Mouse (Mus musculus) gastrocnemius, adult 18-20 months (tissue): ENCODE measurements around the gene Med13. TPM values are rescaled to one million over a fixed set of nuclear protein-coding genes. Genes with fewer than 3 reads are reported as not detected.
"Not testable (repeated sequence)": the region's sequence is repeated elsewhere in the genome, so short reads cannot be mapped to it uniquely, and the experiment has no call there.

Source experiments
- DNase-seq: peaks from one replicate; pipeline ENCODE4 v3.0.0; 2021; ENCODE audit warnings: low spot score
- total RNA-seq, 2 experiments: library from RNA; stranded (reverse); gene quantifications; 2 replicates each; pipeline ENCODE4 v1.2.3; 2021

Med13 gene
- total RNA-seq, 2 experiments from 2014 or later = 34.1 to 36.1 TPM

DNA sequence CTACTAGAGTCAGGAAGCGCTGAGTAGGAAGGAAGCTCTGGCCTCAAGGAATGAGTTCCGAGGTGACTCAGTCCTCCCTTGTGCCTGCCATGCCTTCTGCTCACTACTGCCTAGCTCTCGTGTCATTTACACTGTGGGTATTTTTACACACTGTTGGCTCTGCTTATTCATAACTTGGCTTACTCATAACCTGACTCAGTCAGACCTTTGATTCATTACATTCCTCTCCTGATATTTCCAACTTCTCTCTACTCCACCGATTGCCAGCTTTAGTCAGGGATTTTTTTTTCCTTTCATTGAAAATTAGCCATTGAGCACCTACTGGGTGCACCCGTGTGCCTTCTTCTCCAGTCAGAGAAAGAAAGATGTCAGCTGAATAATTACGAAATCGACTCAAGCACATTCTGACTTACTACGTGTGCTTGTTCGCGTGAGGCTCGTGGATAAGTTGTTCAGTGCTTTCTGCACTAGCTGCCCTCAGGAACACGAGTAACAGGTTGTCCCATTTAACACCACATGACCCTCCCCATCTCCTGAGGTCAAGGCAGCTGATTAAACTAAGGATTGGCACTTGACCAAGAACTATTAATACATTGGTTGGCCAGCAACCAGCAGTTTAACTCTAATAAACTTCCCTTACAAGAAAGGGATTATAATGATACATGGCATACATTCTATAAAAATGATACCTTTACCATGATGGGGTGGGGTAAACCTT is 23.3 kb upstream of the Med13 start:
- DNase-seq = no peak

DNA sequence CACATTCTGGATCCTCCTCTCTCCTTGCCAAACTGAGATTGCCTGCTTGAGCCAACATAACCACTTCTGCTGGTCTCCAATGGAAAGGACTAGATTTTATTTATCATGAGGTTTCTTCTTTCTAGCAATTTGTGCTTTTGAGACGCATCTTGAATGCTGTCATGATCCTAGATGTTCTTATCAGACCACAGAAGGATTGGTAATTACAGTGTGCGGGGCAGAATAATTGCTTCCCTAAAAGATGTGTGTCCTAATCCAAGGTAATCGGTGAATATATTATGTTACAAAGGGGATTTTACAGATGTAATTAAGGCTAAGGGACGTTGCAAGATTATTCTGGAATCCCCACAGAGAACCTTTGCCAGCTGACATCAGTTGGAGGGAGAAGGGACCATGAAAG is 21.6 kb upstream of the Med13 start:
- no peak for DNase-seq

DNA sequence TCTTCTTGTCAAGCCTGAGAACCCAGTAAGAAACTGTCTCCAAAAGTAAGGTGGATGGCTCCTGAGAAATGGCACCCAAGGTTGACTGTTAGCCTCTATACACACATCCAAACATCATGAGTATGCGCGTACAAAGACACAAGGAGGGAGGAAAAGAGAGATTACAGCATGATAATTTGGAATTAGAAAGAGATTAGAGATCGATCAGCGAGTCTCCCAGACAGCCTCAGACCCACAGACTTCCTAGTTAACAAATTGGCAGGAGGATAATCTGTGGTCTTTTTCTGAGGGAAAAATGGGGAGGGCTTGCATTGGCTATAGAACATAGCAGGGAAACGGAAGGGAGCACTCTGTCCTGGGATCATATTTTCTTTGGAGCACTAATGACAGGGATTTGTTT is 20.4 kb upstream of the Med13 start:
- DNase-seq = no peak

GRCm38 (mm10) chr11:86376707-86377106 is 19.3 kb upstream of the Med13 start:
- no peak for DNase-seq

DNA sequence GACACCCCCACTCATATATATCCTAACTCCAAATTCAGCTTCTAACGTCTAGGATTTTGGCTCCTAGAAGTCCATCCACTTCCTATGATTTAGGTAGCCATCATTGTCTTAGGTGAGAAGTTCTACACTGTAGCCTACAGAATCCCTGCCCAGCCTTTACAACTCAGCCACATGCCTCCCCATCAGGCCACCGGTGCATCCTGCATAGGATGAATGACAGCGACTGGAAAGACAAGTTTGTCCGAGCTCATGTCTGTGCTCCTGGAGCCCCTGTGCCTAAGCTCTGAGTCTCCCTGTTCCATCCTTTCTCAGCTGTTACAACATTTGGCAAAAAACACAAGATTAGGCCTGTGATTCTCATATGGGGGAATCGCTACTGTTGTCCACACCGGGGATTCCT is 17.7 kb upstream of the Med13 start:
- no peak for DNase-seq

DNA sequence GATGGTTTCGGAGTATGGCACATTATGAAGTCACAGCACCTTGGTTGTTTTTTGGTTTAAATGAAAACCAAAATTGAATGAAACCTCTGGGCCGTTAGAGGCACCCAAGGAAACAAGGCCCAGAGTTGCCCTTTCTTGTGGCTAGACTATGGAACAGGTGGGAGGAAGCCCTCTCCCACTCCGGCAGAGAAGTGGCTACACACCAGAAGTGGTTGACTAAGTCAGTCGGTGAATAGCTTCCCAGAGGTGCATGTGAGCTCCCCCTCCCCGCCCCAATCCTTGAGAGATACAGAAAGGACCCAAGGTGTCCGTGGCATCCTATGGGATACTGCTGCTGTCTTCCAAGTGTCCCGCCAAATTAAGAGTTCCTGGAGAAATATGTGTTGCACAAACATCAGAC is 13.9 kb upstream of the Med13 start:
- no peak for DNase-seq

- DNase-seq = no peak
These were observed 12.5 kb upstream of the Med13 start for GRCm38 (mm10) chr11:86369860-86370259.

DNA sequence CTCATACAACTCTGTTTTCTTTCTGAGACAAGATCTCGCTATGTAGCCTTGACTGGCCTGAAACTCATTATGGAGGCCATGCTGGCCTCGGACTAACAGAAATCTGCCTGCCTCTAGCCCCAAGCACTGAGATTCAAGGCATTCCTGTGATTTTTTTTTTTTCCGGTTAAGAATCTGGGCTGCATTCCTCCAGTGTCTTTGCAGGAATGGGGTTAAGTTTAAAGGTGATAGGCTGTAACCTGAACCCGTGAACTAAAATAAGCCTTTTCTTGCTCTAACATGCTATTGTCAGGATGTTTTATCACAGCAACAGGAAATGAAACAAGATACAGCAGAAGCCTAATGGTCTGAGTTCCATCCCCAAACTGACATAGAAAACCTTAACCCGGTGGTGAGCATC is 11.6 kb upstream of the Med13 start:
- no peak for DNase-seq

DNA sequence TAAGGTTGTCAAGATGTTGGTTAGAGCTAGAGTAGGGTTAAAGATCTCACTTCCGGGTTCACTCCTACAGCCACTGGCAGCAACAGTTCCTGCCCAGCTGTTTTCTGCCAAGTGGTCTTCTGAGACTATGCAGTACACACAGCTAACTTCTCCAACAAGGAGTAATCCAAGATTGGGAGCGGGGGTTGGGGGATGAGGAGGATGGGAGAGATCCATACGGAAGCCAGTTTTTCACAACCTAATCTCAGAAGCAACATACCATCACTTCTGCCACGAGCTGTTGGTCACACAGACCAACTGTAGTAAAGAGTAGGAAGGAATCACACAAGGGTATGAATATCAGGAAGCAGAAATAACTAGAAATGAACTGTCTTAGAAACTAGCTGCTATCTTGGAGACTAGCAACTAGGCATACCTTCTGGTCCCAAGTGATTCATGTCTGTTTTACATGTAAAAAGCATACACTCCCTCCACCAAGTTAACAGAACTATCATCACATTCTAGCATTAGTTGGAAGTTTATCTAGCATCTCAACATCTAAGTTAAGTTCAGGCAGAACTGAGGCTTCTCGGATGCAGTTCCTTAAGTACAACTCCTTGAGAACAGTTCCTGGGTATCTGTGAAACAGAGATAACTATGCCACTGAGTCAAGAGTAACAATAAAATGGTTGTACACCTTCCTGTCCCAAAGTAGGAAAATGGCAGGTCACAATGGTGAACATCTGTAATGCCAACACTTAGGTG is 7.5 kb upstream of the Med13 start:
- DNase-seq = no peak

DNA sequence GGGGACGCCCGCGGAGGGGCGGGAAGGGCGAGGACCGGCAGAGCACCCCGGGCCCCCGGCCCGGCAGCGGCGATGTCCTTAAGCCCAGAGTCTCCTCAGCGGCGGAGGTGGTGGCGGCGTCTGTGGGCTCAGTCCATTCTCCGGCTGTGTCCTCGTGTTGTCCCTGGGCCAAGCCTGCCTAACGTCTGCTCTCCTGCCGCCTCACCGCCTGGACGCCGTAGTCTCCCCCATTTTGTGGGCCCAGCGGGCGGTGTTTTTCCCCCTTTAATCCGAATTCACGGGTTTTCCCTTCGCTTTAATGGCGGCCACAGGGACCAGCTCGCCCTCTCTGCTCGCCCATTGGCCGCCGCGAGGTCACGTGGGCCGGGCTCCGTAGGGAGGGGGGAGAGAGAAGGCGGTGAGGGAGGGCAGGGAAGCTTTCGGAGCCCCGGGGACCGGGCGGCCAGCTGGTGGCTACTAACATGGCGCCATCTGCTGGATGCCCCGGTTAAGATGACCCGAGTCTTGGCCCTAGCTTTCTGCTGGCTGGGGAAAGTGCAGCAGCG is 654 bp upstream of the Med13 start:
- DNase-seq = peak; percentile 100

GRCm38 (mm10) chr11:86356007-86356853 is 1.2 kb downstream of the Med13 start:
- DNase-seq = no peak

DNA sequence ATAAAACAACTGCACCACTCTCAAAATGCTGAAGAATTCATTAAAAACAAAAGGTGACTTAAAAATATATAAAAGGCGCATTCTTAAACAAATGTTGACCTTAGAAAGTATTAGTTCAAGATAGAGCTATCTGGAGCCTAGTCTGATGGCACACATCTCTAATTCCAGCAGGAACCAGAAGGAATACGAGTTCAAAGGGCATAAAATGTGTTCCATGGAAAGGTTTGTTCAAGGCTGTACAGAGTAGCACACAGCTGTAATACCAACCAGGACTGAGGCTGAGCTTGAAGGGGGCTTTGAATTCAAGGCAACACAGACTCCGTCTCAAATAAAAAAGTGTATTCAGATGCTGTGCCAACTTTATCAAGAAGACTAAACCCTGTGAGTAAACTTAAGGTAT is 3.8 kb downstream of the Med13 start:
- no peak for DNase-seq

GRCm38 (mm10) chr11:86351766-86352315 is 5.6 kb downstream of the Med13 start:
- DNase-seq = no peak

DNA sequence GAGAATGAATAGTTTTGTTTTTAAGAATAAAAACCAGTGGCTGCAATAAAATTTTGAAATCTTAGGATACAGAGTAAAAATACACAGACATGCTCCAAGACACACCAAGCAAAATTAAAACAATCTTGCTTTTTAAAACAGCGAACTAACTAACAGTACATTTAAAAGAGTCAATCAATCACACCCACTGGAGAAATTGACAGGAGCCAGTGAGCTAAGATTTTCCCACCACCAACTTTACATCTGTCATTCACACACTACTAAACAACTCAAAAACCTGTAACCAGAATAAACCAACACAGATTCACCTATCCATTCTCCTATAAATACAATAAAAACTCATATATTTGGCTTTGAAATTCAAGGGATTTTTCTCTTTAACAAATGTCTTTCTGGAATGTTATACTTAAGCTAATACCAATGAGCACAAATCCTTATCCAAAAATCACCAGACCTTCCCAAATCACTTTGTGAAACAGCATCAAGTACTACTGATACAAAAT is 6.7 kb downstream of the Med13 start:
- DNase-seq = no peak

DNA sequence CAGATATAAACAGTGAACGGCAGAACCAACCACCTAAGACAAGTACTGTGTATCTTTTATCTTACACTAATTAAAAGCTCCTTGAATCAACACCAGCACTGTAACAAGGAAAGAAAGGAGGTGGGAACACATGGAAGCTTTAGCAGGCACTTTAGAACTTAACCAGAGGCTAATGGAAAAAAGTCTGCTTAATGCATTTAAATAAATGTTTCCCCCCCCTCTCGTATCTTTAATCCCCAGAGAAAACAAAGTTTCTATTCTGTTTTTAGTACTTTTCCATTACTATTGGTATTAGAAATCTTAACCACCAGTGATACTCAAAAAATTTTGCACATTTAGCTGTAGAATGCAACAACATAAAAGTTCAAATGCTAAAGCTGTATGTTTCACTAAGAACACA is 8.1 kb downstream of the Med13 start:
- DNase-seq = no peak

DNA sequence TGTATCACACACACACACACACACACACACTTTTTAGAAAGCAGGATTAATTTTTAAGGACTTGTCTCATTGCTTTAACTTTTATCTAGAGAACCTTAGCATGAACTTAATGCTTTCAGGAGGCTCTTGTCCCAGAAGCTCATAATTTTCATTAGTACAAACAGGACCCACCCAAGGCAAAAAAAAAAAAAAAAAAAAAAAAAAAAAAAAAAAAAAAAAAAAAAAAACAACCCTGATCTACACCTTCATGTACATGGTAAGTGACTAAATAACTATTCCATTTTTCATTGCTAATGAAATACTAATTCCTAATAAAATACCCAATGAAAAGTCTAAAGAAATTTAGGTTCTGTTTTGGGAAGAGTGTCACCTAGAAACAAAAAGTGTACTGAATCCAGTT is 8.5 kb downstream of the Med13 start:
- no peak for DNase-seq

DNA sequence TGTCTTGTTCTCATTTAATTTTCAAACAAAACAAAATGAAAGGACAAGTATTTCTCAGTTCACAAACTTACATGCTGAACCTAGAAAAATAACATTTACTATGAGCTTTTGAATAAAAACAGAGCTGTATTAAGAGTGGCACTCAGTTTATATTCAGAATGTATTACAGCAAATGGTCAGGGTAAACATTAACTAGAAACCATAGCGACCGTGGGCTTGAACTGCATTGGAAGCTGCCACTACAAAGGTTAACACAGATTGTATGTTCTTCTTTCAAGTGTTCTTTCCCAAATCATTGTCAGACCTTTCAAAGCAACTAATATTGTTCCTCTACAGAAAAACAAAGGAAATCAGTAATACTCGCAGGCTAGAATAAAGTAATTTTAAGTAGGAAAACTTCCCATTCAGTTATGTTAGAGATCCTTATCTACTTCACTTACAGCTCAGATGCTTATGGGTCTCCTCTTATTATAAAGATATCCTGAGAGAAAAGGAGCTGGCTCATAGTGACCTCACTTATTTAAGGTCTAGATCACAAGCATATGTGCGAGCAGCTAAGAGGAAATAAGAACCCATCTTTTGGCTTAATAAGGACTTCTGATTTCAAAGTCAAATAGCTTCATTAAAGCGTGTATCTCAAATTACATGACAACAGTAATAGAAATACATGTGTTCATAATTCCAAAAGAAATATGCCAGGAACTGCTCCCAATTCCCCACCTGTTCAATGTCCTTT is 9.8 kb downstream of the Med13 start:
- DNase-seq = no peak

DNA sequence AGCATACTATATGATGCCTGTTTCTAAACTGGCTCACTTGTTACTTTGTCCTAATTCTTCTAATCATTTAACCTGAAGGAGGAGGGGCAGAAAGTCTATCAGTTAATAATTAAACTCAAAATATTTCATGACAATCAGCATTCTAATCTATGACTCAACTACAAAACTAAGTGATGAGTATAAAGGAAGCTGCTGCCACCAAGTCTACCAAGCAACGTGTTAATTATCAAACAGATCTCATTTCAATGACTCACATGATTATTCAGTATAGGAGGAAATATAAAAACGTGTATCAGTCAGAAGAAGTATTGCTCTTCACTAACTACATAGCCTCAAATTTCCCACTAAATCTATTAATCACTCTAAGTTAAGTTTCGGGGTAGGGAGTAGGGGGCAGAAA is 10.9 kb downstream of the Med13 start:
- DNase-seq = no peak

DNA sequence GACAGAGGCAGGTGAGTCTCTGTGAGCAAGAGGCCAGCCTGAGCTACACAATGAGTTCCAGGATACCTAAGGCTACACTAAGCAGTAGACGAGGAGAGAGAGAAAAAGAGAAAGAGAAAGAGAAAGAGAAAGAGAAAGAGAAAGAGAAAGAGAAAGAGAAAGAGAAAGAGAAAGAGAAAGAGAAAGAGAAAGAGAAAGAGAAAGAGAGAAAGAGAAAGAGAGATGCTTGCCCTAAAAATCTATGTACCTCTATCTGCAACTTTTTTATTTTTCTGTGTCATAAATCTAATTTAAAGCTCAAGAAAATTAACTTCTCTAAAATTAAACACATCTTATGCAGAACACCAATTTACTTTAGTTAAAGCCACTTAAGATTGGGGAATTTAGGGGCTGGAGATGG is 12.5 kb downstream of the Med13 start:
- DNase-seq = not testable (repeated sequence)

DNA sequence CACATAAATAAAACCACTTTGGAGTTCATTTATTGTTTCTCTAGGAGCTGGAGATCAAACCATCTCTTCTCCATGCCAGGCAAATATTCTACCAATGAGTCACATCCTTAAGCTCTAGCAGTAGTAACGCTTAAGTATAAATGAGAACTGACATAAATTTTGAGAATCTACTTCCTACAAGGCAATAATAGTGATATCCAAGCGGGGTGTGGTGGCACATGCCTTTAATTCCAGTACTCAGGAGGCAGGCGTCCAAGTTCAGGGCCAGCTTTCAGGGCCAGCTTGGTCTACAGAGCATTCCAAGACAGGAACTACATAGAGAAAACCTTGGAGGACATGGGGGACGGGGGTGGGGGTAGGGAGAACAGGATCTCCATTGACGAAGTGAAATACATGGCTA is 33.2 kb downstream of the Med13 start:
- no peak for DNase-seq

DNA sequence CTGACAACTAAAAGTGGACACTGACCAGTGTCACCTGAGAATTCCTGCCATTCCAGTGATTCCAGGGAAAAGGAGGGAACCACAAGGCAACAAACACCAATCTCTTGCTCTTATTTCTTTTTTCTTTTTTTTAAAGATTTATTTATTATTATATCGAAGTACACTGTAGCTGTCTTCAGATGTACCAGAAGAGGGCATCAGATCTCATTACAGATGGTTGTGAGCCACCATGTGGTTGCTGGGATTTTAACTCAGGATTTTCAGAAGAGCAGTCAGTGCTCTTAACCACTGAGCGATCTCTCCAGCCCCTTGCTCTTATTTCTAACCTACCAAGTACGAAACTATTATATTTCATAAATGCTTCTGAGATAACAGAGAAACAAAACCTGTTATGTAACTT is 42.4 kb downstream of the Med13 start:
- DNase-seq = not testable (repeated sequence)
